Mouse (Mus musculus): Measurements from ENCODE around the gene Klhl1. TPM values are rescaled to one million over a fixed set of nuclear protein-coding genes. Genes with fewer than 3 reads are reported as not detected.

The Klhl1 gene
- not detected in 2 replicates for polyA plus RNA-seq (2016; fragmentation: Nextera tagmentation; extraction: Ambion mirVana)

DNA sequence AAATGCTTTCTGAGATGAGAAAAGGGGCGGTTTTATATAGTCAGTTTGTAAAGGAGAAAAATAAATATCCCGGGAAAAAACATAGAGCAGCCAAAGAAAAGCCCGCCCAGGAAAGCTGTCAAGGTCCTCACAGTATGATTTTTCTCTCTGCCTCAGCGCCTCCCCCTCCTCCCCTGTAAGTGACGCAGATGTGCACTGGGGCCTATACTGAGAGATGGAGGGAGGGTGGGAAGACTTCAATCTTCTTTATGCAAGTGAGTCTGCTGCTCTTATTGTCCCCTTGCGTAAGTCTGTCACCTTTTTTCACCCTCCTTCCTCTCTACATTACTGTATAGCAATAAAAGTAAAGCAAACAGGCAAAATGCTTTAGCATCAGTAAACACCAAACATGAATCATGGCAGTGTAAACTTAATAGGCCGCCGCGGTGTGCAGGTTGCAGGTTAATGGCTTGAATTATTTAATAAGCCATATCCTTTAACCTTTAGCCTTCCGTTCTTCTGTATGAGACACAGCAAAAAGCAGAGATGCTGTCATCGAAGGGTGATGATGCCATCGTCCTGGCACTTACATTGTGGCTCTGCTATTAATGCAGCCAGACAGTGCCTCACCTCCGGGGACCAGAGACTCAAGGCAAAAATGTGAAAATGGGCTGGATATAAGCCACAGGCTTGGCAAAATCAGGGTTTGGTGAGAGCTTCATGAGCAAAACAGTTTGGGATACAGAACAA, at the start of gene Klhl1:
Gene Klhl1, minus strand, starts transcription at position 149 of the 729 bp plus-strand sequence.
- Histone ChIP-seq H3K4me1 (0 out of 2 replicates have a peak, but pooled peaks cover 2% of the 10 kb centered on the region), H3K36me3 (no peaks in the 10 kb centered on the region), H3K9me3 (no peaks in the 10 kb centered on the region), H3K27ac (no peak within 1 kb of the TSS), H3K4me3 (peak within 1 kb of the TSS; percentile 65), H3K27me3 (ENCODE audit: insufficient read depth, poor library complexity, severe bottlenecking) (peaks cover 25% of the 10 kb centered on the region)
- WGBS, result 45% methylated on average over 13 of the region's 13 CpGs
- no peak for DNase-seq (ENCODE audit: low spot score)

DNA sequence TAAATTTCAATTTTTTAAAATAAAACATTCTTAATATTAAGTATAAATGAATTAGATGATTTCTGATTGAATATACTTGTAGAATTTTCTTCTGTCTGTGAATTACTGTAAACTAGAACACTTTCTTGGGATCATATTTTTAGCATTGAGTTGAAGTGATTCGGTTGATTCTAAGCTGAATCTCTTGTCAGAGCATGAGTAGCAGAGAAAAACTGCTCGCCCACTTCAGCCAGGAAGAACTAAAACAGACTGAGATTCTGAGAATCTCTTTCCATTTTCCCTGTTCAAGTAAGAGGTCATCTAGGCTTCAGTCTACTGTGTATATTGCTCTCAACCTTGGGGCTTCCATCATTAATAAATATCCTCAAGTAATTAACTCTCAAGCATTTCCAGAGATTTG, 34.8 kb upstream of the Klhl1 start:
- Histone ChIP-seq H3K9me3 (no peaks in the 10 kb centered on the region), H3K4me1 (no peaks in the 10 kb centered on the region), H3K27ac (no peak overlapping the region), H3K27me3 (ENCODE audit: insufficient read depth, poor library complexity, severe bottlenecking) (no peaks in the 10 kb centered on the region), H3K36me3 (no peaks in the 10 kb centered on the region), H3K4me3 (no peak overlapping the region)
- DNase-seq (ENCODE audit: low spot score), result no peak
- WGBS, result 77% methylated on average over 2 of the region's 2 CpGs

DNA sequence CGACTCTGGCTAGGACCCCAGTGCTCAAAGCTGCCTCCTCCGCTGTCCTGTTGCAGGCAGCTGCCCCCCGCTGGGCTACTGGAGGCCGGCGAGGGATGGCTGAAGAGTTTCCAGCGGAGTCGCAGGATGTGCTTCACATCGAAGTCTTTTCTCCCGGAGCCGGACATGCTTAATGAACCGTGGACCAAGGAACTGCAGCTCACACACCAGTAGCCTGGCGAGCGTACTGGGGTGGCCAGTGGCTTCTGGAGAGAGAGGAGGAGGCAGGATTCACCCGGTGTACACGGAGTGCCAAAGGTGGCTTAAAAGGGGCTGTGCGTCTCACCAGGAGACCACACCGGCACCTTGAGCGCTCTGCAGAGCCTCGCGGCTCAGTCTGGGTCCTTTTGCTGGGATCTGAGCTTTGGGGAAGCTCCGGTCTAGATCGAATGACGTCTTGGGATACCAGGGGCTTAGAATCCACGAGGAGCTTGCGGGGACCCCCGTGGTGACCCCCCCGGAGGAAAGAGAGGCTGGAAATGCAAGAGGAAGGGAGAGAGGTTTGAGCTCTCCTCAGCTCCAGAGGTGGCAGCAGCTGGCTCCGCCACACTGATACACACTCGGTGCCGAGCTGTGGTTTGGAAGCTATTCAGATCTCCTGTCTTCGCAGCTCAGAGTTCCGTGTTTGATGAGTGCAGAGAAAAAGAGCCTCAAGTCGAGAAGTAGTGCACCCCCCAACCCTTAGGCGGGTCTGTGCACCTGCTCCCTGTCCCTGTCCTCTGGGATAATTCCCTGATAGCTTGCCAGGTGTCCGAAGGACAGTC, 550 bp downstream of the Klhl1 start:
- peak; percentile 74 for DNase-seq (ENCODE audit: low spot score)
- H3K4me3 ChIP-seq, result peak overlapping the region; percentile 65
- H3K27me3 ChIP-seq (ENCODE audit: insufficient read depth, poor library complexity, severe bottlenecking), result peaks cover 25% of the 10 kb centered on the region
- H3K27ac ChIP-seq, result no peak overlapping the region
- 0 out of 2 replicates have a peak, but pooled peaks cover 2% of the 10 kb centered on the region for H3K4me1 ChIP-seq
- H3K9me3 ChIP-seq, result no peaks in the 10 kb centered on the region
- WGBS, result 2% methylated on average over 35 of the region's 35 CpGs
- H3K36me3 ChIP-seq, result no peaks in the 10 kb centered on the region

DNA sequence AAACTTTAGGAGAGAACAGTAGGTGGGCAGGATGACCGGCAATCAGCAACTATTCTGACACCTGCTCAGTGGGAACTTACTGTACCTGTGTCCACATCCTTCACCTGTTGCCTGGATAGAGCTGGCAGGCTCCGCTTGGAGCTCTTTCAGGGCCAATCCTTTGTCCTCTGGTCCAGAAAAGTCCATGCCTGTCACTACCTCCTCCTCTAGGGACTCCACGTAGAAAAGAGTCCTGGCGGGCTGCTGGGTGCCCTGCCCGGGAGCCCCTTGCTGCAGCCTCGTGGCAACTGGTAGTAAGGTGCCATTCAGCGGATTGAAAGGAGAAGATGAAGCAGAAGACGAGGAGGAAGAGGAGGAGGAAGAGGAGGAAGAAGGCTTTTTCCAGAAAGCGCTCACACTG, 1.2 kb downstream of the Klhl1 start:
- no peak overlapping the region for H3K27ac ChIP-seq
- 15% methylated on average over 9 of the region's 9 CpGs for WGBS
- peak overlapping the region; percentile 65 for H3K4me3 ChIP-seq

DNA sequence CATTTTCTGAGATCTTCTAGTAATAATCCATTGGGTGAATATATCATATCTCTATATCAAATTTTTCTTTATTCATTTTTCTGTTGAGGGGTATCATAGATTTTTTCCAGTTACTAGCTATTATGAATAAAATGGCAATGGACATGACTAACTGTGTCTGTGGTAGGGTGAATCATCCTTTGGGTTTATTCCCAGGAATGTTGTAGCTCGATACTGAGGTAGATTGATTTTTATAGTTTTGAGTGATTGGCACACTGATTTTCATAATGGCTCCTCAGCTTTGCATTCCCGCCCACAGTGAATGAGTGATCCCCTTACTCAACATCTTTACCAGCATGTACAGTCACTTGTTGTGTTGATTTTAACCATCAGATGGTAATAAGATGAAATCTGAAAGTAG, 19.0 kb downstream of the Klhl1 start:
- Histone ChIP-seq H3K36me3 (no peaks in the 10 kb centered on the region), H3K4me1 (no peaks in the 10 kb centered on the region), H3K27ac (no peak overlapping the region), H3K9me3 (no peaks in the 10 kb centered on the region), H3K4me3 (no peak overlapping the region), H3K27me3 (ENCODE audit: insufficient read depth, poor library complexity, severe bottlenecking) (no peaks in the 10 kb centered on the region)
- DNase-seq (ENCODE audit: low spot score), result no peak
- WGBS, result 88% methylated on average over 2 of the region's 2 CpGs

More for the DNA sequence above, 1.2 kb downstream of the Klhl1 start:
- Histone ChIP-seq H3K36me3 (no peaks in the 10 kb centered on the region), H3K4me1 (0 out of 2 replicates have a peak, but pooled peaks cover 2% of the 10 kb centered on the region), H3K9me3 (no peaks in the 10 kb centered on the region), H3K27me3 (ENCODE audit: insufficient read depth, poor library complexity, severe bottlenecking) (peaks cover 25% of the 10 kb centered on the region)
- no peak for DNase-seq (ENCODE audit: low spot score)

- no peak for DNase-seq (ENCODE audit: low spot score)
- H3K4me1 ChIP-seq, result no peaks in the 10 kb centered on the region
- WGBS, result 86% methylated on average over 2 of the region's 2 CpGs
- no peak overlapping the region for H3K27ac ChIP-seq
- H3K36me3 ChIP-seq, result no peaks in the 10 kb centered on the region
- H3K4me3 ChIP-seq, result no peak overlapping the region
- H3K9me3 ChIP-seq, result no peaks in the 10 kb centered on the region
- H3K27me3 ChIP-seq (ENCODE audit: insufficient read depth, poor library complexity, severe bottlenecking), result no peaks in the 10 kb centered on the region
These were observed 47.1 kb downstream of the Klhl1 start for GRCm38 (mm10) chr14:96471812-96472211.

- Histone ChIP-seq H3K9me3 (no peaks in the 10 kb centered on the region), H3K4me3 (no peak overlapping the region), H3K27ac (no peak overlapping the region), H3K4me1 (no peaks in the 10 kb centered on the region), H3K36me3 (no peaks in the 10 kb centered on the region), H3K27me3 (ENCODE audit: insufficient read depth, poor library complexity, severe bottlenecking) (no peaks in the 10 kb centered on the region)
- no peak for DNase-seq (ENCODE audit: low spot score)
These were observed 47.6 kb downstream of the Klhl1 start for GRCm38 (mm10) chr14:96471336-96471735.

DNA sequence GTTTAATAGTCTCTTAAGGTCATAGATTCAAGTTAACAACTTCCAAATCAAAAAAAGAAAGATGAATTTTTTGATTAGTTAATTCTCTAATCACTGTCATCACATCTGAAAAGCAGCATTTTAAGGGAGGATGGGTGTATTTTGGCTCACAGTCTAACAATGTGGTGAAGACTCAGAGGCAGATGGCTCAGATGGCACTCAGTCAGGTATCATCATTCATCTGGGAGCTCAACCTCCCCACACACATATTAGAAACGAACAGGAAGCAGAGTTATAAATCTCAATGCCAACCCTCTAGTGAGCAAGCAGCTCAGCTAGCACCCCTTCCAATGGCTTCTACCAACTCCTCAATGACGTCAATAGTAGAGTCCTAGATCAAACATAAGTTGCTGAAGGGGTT, 57.1 kb downstream of the Klhl1 start:
- Histone ChIP-seq H3K4me1 (no peaks in the 10 kb centered on the region), H3K27me3 (ENCODE audit: insufficient read depth, poor library complexity, severe bottlenecking) (no peaks in the 10 kb centered on the region), H3K27ac (no peak overlapping the region), H3K9me3 (no peaks in the 10 kb centered on the region), H3K4me3 (no peak overlapping the region), H3K36me3 (no peaks in the 10 kb centered on the region)
- no peak for DNase-seq (ENCODE audit: low spot score)
- 78% methylated on average over 2 of the region's 2 CpGs for WGBS

DNA sequence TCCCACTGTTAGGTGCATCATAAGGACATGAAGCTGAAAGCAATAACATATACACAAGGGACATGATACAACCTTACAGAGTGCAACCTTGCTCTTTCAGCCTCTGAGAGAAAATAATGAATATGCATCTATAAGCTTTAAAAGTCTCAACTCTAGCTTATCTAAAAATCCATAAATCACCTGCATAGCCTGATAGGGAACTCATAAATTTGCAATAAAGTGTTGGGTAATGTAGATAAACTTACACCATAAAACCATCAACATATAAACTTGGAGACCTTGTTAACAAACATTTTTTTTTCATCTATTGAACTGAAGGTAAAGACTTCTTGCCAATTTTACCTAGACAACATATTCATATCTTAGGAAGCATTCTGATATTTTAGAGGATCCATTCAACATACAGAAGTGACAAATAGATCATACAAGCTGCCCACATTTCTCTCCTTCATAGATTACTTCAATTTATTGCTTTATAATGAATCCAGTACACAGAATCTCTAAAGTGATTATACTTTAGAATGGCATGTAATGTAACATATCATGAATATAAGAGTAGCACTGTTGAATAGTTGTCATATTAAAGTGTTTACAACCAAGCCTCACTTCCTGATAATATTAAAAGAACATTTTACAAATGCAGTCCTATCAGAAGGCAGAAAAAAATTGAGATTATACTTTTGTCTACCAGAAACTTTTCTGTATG, 126.7 kb downstream of the Klhl1 start:
- H3K4me1 ChIP-seq, result no peaks in the 10 kb centered on the region
- no peak overlapping the region for H3K27ac ChIP-seq
- no peak for DNase-seq (ENCODE audit: low spot score)
- H3K4me3 ChIP-seq, result no peak overlapping the region
- no peaks in the 10 kb centered on the region for H3K9me3 ChIP-seq
- no peaks in the 10 kb centered on the region for H3K36me3 ChIP-seq
- H3K27me3 ChIP-seq (ENCODE audit: insufficient read depth, poor library complexity, severe bottlenecking), result no peaks in the 10 kb centered on the region

- Histone ChIP-seq H3K27me3 (ENCODE audit: insufficient read depth, poor library complexity, severe bottlenecking) (no peaks in the 10 kb centered on the region), H3K27ac (no peak overlapping the region), H3K4me3 (no peak overlapping the region), H3K4me1 (no peaks in the 10 kb centered on the region), H3K36me3 (no peaks in the 10 kb centered on the region), H3K9me3 (no peaks in the 10 kb centered on the region)
- 81% methylated on average over 3 of the region's 3 CpGs for whole genome bisulfite sequencing
- no peak for DNase-seq (ENCODE audit: low spot score)
These were observed 156.2 kb downstream of the Klhl1 start for GRCm38 (mm10) chr14:96362727-96363126.

DNA sequence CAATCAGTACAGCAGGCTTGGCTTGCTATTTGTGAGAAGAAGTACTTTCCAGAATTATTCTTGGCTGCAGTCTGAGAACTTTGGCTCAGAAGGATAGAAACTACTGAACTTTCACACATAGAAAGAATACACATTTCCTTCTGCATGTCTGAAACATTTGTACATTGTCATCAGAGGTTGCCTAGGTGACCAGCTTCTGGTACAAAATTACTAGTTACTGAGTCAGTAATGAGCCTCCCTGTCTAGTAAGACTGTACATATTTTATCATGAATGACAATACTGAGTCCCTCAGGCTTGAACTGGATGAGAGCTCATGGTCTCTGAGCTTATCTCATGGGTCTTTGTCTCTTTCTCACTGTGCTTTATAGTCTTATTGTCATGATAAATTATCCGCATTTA, 170.7 kb downstream of the Klhl1 start:
- no peaks in the 10 kb centered on the region for H3K36me3 ChIP-seq
- no peak for DNase-seq (ENCODE audit: low spot score)
- 90% methylated on average over 1 of the region's 1 CpGs for WGBS
- H3K9me3 ChIP-seq, result no peaks in the 10 kb centered on the region
- no peak overlapping the region for H3K27ac ChIP-seq
- H3K4me1 ChIP-seq, result no peaks in the 10 kb centered on the region
- no peak overlapping the region for H3K4me3 ChIP-seq
- H3K27me3 ChIP-seq (ENCODE audit: insufficient read depth, poor library complexity, severe bottlenecking), result no peaks in the 10 kb centered on the region

GRCm38 (mm10) chr14:96331069-96331468, 187.8 kb downstream of the Klhl1 start:
- no peak for DNase-seq (ENCODE audit: low spot score)
- no peaks in the 10 kb centered on the region for H3K27me3 ChIP-seq (ENCODE audit: insufficient read depth, poor library complexity, severe bottlenecking)
- no peak overlapping the region for H3K27ac ChIP-seq
- WGBS, result 62% methylated on average over 4 of the region's 4 CpGs
- no peaks in the 10 kb centered on the region for H3K9me3 ChIP-seq
- H3K4me1 ChIP-seq, result no peaks in the 10 kb centered on the region
- H3K36me3 ChIP-seq, result no peaks in the 10 kb centered on the region
- H3K4me3 ChIP-seq, result no peak overlapping the region
